Mouse (Mus musculus) kidney, postnatal 4 days (tissue): ENCODE results near the gene Slc1a7.

Source experiments
- DNase-seq, 2 experiments: peaks; one replicate each; pipeline ENCODE4 v3.0.0; 2021; ENCODE audit warnings: mixed read lengths in 2 of 2

Gene Slc1a7

GRCm38 (mm10) chr4:108055873-108056272 is 87.7 kb downstream of the Slc1a7 start:
- DNase-seq = no peak

- no peak for DNase-seq
These were observed 89.1 kb downstream of the Slc1a7 start for GRCm38 (mm10) chr4:108057247-108057646.

GRCm38 (mm10) chr4:108058166-108058565 is 90.0 kb downstream of the Slc1a7 start:
- no peak for DNase-seq

GRCm38 (mm10) chr4:108059601-108060379 is 91.7 kb downstream of the Slc1a7 start:
- DNase-seq = no peak

GRCm38 (mm10) chr4:108060774-108061173 is 92.6 kb downstream of the Slc1a7 start:
- no peak for DNase-seq

GRCm38 (mm10) chr4:108062524-108062923 is 94.4 kb downstream of the Slc1a7 start:
- DNase-seq = no peak
